Mouse (Mus musculus) liver, embryonic 14.5 days (tissue): ENCODE measurements around the gene Csmd2.

Experiments used
- CTCF ChIP-seq: IDR thresholded peaks from 2 replicates; pipeline ENCODE4 v1.5.1; 2016; ENCODE audit warnings: antibody characterized with exemption, low read depth, control low read depth
- EP300 ChIP-seq: IDR thresholded peaks from 2 replicates; pipeline ENCODE4 v1.6.1; 2016; ENCODE audit warnings: antibody characterized with exemption, low read depth

DNA sequence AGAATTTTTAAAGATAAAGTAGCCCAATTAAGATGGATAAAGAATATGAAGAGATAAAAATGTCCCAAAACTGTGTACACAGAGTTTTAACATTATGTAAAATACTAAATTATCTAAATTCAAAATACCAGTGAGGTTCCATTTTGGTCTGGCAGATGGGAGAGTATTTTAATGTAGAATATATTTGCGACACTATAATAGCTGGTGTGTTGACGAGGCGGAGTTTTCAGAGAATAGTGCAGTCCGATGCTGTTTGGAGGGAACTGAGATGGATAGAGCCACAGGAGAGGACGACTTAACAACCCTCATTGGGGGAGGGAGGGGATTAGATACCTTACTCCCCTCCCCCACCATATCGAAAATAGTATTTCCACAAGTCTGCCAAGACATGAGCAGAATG, 452.9 kb downstream of the Csmd2 start:
- TF ChIP-seq EP300: no peak
- TF ChIP-seq CTCF: no peak
